ENCODE assay signal across 8 mouse cellular contexts in the genomic region with DNA sequence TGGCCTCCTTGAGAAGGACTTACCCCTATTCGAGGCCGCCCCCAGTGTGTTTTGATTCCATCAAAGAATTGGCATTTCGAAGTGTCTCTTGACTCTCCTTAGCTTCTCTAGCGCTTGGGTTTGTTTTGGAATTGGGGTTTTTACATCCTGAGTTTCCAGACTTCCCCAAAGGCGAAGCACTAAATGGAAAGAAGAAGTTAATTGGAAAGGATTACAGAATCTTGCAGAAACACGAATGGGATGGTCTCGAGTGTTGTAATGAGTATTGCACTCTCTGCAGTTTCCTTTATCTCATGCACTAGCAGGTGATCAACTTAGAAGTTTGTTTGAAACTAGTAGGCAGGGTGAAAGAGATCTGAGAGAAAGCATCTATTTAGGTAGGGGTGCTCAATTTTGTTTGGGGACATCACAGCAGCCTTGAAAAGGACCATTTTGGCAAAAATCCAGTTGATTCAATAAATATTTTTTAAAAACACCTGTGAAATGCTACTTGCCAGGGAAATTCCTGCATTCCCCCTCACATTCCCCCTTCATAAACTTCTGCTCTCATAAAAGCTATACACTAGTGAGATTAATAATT. TPM values are rescaled to one million over a fixed set of nuclear protein-coding genes. Genes with fewer than 3 reads are reported as not detected.
DNase-seq lines count a peak whose midpoint lies in the region; ATAC-seq and TF ChIP-seq lines count a peak whose summit lies in the region.

No protein-coding gene starts in this region.

- TF ChIP-seq CTCF in lung, embryonic 14.5 days (IDR thresholded peaks at IDR 0.05; ENCODE audit: low read depth), result no peak
- TF ChIP-seq CTCF in olfactory bulb, adult 2 months (IDR thresholded peaks at IDR 0.05; ENCODE audit: insufficient read depth, low read depth, low read length), result no peak

- peak overlapping the region; percentile 95 for H3K9ac ChIP-seq in lung, embryonic 14.5 days
- peak overlapping the region; percentile 98 for H3K9ac ChIP-seq in limb, embryonic 14.5 days (ENCODE audit: low read depth, low read length, severe bottlenecking)

- TF ChIP-seq POLR2A in limb, embryonic 14.5 days (IDR thresholded peaks at IDR 0.05; ENCODE audit: borderline replicate concordance, extremely low read depth, insufficient read depth, insufficient read length), result no peak
- no peak for TF ChIP-seq POLR2A in olfactory bulb, adult 2 months (IDR thresholded peaks at IDR 0.05; ENCODE audit: insufficient read depth, low read depth, low read length)

- no peaks in the 10 kb centered on the region for H3K27me3 ChIP-seq in lung, embryonic 14.5 days (ENCODE audit: insufficient read depth, low read length)
- H3K27me3 ChIP-seq in limb, embryonic 14.5 days (ENCODE audit: control insufficient read depth, insufficient read depth, low read length), result no peaks in the 10 kb centered on the region

- peaks cover 7% of the 10 kb centered on the region for H3K4me1 ChIP-seq in lung, embryonic 14.5 days (ENCODE audit: insufficient read depth)
- peaks cover 6% of the 10 kb centered on the region; the same call in 1 of the 2 replicates for H3K4me1 ChIP-seq in limb, embryonic 14.5 days (ENCODE audit: control insufficient read depth, insufficient read depth, low read length)
- H3K4me1 ChIP-seq in olfactory bulb, adult 2 months (ENCODE audit: control insufficient read depth, insufficient read depth, low read length), result no peaks in the 10 kb centered on the region

- peak overlapping the region; percentile 75 for H3K4me3 ChIP-seq in lung, embryonic 14.5 days (ENCODE audit: low read depth, low read length)
- H3K4me3 ChIP-seq in limb, embryonic 14.5 days (replicated peaks; ENCODE audit: low read length), result peak overlapping the region; percentile 91
- H3K4me3 ChIP-seq in olfactory bulb, adult 2 months (ENCODE audit: insufficient read depth, low read depth, low read length), result peak overlapping the region; percentile 99

- peak overlapping the region; percentile 100 for H3K27ac ChIP-seq in lung, embryonic 14.5 days (ENCODE audit: low read depth)
- peak overlapping the region; percentile 99 for H3K27ac ChIP-seq in limb, embryonic 14.5 days (replicated peaks; ENCODE audit: low read depth, low read length)
- peak overlapping the region; percentile 77 for H3K27ac ChIP-seq in olfactory bulb, adult 2 months (ENCODE audit: insufficient read depth, low read depth, low read length)

- WGBS in lung, embryonic 14.5 days, result under 1% methylated on average over 7 of the region's 7 CpGs
- 0% methylated on average over 7 of the region's 7 CpGs for WGBS in limb, embryonic 14.5 days
- under 1% methylated on average over 7 of the region's 7 CpGs for WGBS in olfactory bulb, adult 2 months

- H3K36me3 ChIP-seq in lung, embryonic 14.5 days (ENCODE audit: insufficient read depth), result peaks cover 5% of the 10 kb centered on the region; the same call in 1 of the 2 replicates
- H3K36me3 ChIP-seq in limb, embryonic 14.5 days (ENCODE audit: control insufficient read depth, insufficient read depth, low read length), result peaks cover 7% of the 10 kb centered on the region

- no peaks in the 10 kb centered on the region for H3K9me3 ChIP-seq in lung, embryonic 14.5 days (ENCODE audit: low read depth, low read length)
- H3K9me3 ChIP-seq in limb, embryonic 14.5 days (ENCODE audit: control insufficient read depth, low read length), result no peaks in the 10 kb centered on the region

- peak; percentile 27 for DNase-seq in lung, embryonic 14.5 days
- DNase-seq in lung, postnatal 4 days, result no peak
- DNase-seq in limb, embryonic 14.5 days (ENCODE audit: low spot score), result peak; percentile 12
- no peak for DNase-seq in retina, postnatal 1 day
- DNase-seq in cerebellum, postnatal 4 days (ENCODE audit: low spot score in 2 of 2), result no peak

- no peak for ATAC-seq in lung, embryonic 14.5 days (ENCODE audit: insufficient read depth)
- peak; percentile 12; the same call in 1 of the 2 replicates for ATAC-seq in erythroid progenitor cell, adult 5-6 weeks (replicated peaks; ENCODE audit: low FRiP score, poor library complexity, severe bottlenecking)
- ATAC-seq in limb, embryonic 14.5 days (ENCODE audit: low FRiP score, low read depth), result no peak
- ATAC-seq in inflammation-experienced regulatory T-cells, adult 6 months, result no peak

- H3K4me2 ChIP-seq in lung, embryonic 14.5 days, result peak overlapping the region; percentile 59
- H3K4me2 ChIP-seq in limb, embryonic 14.5 days (replicated peaks; ENCODE audit: low read depth, low read length, severe bottlenecking), result peak overlapping the region; percentile 65

RNA-seq across cellular contexts. Expression of gene Gstcd, which starts 0.5 kb away (rescaled TPM):
- polyA plus RNA-seq in lung, embryonic 14.5 days (2014; fragmentation: Nextera tagmentation; extraction: Ambion mirVana), result 11.6 and 12.6 TPM in 2 replicates
- total RNA-seq in erythroid progenitor cell, adult 5-6 weeks (2015; ENCODE audit: low replicate concordance), result 5.8 and 9.6 TPM in 2 replicates
- total RNA-seq in erythroid progenitor cell, adult 5-6 weeks (2017; ENCODE audit: low replicate concordance), result 9.9 and 14.3 TPM in 2 replicates
- 14.4 and 15.1 TPM in 2 replicates for polyA plus RNA-seq in limb, embryonic 14.5 days (2012; rRNA removed)
- 8.0 and 8.2 TPM in 2 replicates for polyA plus RNA-seq in limb, embryonic 14.5 days (2014; fragmentation: Nextera tagmentation; extraction: Ambion mirVana)
- polyA plus RNA-seq in olfactory bulb, adult 2 months (2012; ENCODE audit: insufficient read depth, insufficient read length, low replicate concordance, missing spikeins), result not detected in 2 replicates
- polyA plus RNA-seq in inflammation-experienced regulatory T-cells, adult 6 months (2017; shearing (Covaris generic)), result 1 to 10 TPM; 3.0 to 4.6 (median 3.7) TPM

RNA-seq across cellular contexts. Expression of gene Ints12, which starts 0.7 kb away (rescaled TPM):
- 22.7 and 24.7 TPM in 2 replicates for polyA plus RNA-seq in lung, embryonic 14.5 days (2014; fragmentation: Nextera tagmentation; extraction: Ambion mirVana)
- total RNA-seq in erythroid progenitor cell, adult 5-6 weeks (2015; ENCODE audit: low replicate concordance), result 8.0 and 19.5 TPM in 2 replicates
- 14.2 and 18.7 TPM in 2 replicates for total RNA-seq in erythroid progenitor cell, adult 5-6 weeks (2017; ENCODE audit: low replicate concordance)
- 14.3 and 15.2 TPM in 2 replicates for polyA plus RNA-seq in limb, embryonic 14.5 days (2012; rRNA removed)
- 21.0 and 21.9 TPM in 2 replicates for polyA plus RNA-seq in limb, embryonic 14.5 days (2014; fragmentation: Nextera tagmentation; extraction: Ambion mirVana)
- polyA plus RNA-seq in olfactory bulb, adult 2 months (2012; ENCODE audit: insufficient read depth, insufficient read length, low replicate concordance, missing spikeins), result not detected in 2 replicates
- polyA plus RNA-seq in inflammation-experienced regulatory T-cells, adult 6 months (2017; shearing (Covaris generic)), result 10 to 100 TPM; 21.8 to 26.9 (median 23.4) TPM

Comparison
In these comparisons a context has a peak if more than half of its experiments do, and no peak if none do; other contexts are left out.
1. DNase-seq: peak in lung, embryonic 14.5 days (single experiment) and limb, embryonic 14.5 days (single experiment); none in lung, postnatal 4 days (0 of 2), retina, postnatal 1 day (single experiment) and cerebellum, postnatal 4 days (0 of 2).
2. RNA of gene Ints12, which starts 0.7 kb away (polyA plus RNA-seq): 22.7 to 24.7 TPM in lung, embryonic 14.5 days, 21.8 to 26.9 TPM in inflammation-experienced regulatory T-cells, adult 6 months and 14.3 to 21.9 TPM in limb, embryonic 14.5 days; not detected in olfactory bulb, adult 2 months; every median in the first group is over 10 times any median in the second.
3. Peak in every context shown above with its lines, with median percentiles within 50 percentile points of each other: H3K27ac ChIP-seq and H3K4me3 ChIP-seq.